Mouse (Mus musculus) left cerebral cortex, adult 8-10 months (tissue): ENCODE results near the gene Iars2. TPM values are rescaled to one million over a fixed set of nuclear protein-coding genes. Genes with fewer than 3 reads are reported as not detected.

Experiments used
- microRNA-seq, 2 experiments: library from miRNA; unstranded; fragments of <30 nt; microRNA quantifications; one replicate each; pipeline ENCODE4 v1.2.0; 2022
- total RNA-seq, 4 experiments: library from RNA; stranded (reverse); gene quantifications; 2 replicates each; pipeline ENCODE4 v1.2.4; 2022

Gene Iars2
- total RNA-seq, 4 experiments from 2014 or later, result 34.0 to 36.4 (median 35.2) TPM

Small RNA genes within 50 kb of the gene (microRNA-seq; reads per million reads assigned to microRNA genes)
- gene Mir194-1, result 0 reads per million in 2 experiments
- 0 to 0.66 reads per million in 2 experiments for gene Mir215
- 284 to 291 reads per million in 2 experiments for gene Mir664

Other genes starting within 250 kb of the Iars2 start
- gene Rab3gap2, start 125.3 kb downstream of the Iars2 start, total RNA-seq, result 10 to 100 TPM; 65.4 to 73.2 (median 71.2) TPM
- 10 to 100 TPM; 66.3 to 80.0 (median 67.5) TPM for gene Bpnt1, start 2.8 kb upstream of the Iars2 start, total RNA-seq
- 10 to 100 TPM; 61.0 to 75.5 (median 69.9) TPM for gene Eprs, start 33.6 kb upstream of the Iars2 start, total RNA-seq
- gene Slc30a10, start 125.5 kb upstream of the Iars2 start, total RNA-seq, result 1 to 10 TPM; 8.1 to 9.0 (median 8.5) TPM